Mouse (Mus musculus) cerebellum, postnatal 25 days (tissue): ENCODE results near the gene Nkx1-2.

Source experiments
- DNase-seq, 2 experiments: peaks; one replicate each; pipeline ENCODE4 v3.0.0; 2021; ENCODE audit warnings: mixed read lengths in 2 of 2

Gene Nkx1-2

DNA sequence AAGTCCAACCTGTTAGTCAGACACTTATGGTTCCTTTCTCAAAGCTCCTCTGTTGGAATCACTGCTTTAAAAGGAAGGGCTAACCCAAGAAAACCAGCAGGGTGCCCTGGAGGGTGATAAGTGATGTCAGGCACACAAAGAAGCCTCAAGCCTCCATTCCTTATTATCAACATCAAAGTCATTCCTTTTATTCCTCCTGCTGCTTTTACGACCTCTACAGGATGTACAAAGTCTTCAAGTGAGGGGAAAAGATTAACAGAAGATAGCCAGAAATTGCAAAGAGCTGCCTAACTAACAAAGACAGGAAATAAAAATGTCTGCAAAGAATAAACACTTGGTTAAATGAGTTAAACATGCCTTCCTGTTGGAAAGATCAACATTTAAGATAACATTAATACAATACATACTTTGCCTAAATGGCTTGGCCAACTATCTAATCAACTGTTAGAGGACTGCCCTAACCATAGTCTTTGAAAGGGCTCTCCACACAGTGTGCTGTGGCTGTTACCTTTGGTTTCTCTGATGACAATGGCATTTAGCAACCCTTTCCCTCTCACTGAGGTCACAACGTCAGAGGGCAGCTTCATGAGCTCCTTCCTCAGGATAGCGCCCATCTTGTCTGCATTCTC is 40.2 kb downstream of the Nkx1-2 start:
- DNase-seq = no peak

DNA sequence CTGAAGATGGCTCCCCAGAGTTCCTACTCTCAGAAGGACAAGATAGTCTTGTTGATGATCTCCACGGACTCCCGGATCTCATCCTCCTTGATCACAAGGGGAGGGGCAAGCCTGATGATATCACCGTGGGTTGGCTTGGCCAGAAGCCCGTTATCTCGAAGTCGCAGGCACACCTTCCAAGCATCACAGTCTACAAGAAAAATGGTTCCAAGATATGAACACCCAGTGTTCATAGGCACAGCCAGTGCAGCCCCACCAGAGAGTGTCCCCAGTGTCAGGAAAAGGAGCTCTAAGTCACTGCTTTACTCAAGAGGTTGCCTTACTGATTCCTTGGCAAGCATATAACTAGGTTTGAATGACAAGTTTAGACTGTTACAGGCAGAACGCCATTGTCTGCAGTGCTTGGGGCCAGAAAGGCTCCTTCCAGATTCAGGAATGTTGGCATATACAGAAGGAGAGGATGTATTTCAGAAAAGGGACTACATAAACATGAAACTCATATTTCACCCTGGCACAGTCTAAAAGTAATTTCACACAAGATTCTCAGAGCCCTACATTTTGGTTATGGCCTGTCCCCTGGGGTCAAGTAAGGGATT is 41.2 kb downstream of the Nkx1-2 start:
- DNase-seq = no peak

DNA sequence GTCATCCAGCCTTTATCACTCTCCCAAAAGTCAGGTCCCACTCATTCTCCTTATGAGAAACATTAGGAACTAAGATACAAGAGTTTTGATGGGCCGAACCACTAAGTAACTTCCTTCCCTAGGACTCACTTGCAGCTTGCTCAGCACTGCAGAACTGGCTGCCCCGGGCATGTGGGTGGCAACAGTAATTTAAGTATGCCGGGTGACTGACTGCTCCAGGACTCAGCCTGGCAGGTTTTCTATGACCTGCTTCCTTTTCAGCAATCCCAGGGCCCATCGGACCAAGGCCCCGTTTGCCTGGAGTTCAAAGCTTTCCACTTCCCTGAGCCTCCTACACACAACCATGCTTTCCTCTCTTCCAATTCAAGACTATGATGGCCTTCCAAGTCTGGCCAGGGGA is 42.9 kb downstream of the Nkx1-2 start:
- DNase-seq = no peak

DNA sequence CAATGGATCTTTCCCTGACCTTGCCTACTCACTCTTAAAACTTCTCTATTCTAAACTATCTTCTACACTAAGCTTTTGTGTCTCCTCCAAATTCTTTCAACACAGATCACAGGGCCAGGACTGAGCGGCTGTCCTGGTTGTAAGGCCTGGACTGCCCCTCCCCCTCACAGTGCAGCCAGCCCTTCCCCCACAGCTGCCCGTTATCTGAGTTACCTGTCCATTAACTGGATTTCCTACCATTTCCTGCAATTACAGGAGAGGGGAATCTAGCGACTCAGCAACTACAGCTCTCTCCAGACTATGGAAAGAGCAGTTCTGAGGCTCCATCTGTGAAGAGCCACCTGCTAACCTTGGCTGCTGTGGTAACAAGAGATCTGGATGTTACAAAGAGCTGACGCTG is 43.5 kb downstream of the Nkx1-2 start:
- DNase-seq = no peak

DNA sequence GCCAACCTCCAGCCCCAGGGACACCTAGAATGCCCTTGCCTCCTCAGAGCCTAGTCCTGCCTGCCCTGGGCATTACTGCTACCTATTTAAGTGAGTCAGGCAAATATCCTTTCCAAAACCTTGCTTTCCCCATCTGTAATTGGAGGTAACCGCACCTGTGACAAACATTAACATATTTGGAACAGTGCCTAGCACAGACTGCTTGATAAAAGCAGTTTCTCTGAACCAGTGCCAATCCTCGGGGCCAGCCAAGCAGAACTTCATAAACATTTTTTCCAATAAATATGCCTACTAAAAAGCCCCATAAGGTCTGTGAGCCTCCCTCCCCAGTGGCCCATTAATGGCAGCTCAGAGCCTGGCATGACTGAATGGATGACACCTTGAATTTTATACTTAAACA is 45.3 kb downstream of the Nkx1-2 start:
- no peak for DNase-seq

DNA sequence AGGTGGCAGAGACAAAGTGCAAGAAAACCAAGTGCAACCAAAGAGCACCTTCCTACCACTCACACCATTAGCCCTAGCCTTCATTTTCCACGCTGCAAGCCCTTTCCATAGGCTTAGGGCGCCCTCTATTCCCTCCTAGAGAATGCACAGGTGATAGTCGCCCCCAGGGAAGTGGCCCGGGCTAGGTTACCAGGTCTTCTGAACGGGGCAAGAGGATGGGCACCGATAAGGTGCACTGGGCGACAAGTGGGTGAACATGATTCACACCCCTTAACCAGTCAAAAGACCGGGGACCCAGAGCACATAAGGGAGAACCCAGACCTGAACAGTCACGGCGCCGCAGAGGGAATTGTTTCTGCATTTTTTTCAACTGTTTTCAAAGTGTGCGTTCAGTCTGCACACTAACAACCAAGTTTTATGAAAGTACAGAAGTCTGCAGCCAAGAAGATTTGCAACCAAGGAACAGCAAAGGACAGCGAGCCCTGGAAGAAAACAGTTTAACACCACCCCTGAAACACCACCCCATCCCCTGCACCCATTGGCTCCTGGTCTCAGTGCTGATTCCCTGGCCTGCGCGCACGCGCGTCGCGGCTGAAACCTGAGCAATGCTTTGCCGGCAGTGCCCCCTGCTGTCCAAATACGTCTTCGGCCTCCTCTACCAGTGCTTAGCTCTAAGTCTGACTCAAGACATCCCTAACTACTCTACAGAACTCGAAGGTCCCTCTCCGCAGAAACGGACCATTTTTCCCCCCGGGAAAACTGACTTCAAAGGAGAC is 47.9 kb downstream of the Nkx1-2 start:
- DNase-seq = peak; percentile 98

DNA sequence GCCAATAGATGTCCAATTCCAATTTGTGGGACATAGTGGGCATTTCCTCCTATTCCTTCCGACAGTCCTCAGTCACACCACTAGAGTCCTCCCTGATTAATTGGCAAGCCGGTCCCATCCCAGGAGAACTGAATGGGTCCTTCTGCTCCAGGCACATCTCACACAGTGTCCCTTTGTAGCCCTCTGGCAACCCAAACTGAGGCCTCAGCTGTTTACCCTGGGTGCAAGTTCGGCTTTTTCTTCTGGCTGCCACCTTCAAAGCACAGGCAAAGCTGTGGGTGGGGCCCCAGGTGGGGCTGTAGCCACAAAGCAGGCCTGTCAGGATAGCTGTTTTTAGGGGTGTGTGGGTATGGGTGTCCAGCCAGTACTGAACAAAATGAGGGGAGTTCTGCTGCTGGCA is 52.3 kb downstream of the Nkx1-2 start:
- no peak for DNase-seq
